Comparison of ENCODE assay signal across 16 mouse cellular contexts in the genomic region with DNA sequence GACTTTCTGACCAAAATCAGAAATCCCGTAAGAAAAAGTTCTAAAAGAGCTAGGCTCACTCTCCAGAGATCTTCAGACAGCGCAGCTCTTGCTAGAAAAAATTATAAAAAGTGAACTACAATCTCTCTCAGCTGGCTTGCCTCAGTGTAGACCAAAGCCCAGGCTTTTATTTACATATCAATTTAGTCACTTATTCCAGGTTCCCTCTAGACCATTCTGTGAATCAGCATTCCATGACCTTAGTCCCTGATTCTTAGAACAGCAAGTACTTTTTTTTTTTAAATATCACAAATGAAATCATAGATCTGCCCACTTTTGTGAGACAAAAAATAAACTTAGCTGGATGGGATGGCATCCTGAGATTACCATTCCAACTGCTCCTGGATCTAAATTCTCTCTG.
"Had no signal": no experiment of that assay in that cellular context is flagged by ENCODE, and none has a peak within 500 bp of the region (broad histone marks: within the 10 kb centered on the region; RNA-seq: fewer than 3 reads in every experiment).

No protein-coding gene starts in this region.

- ATAC-seq: lung, postnatal 0 days; midbrain, embryonic 15.5 days had no signal

- H3K4me3 ChIP-seq: lung, embryonic 15.5 days; megakaryocyte, embryonic 14.5 days; midbrain, embryonic 12.5 days; midbrain, embryonic 15.5 days; neural tube, embryonic 12.5 days; stomach, embryonic 15.5 days had no signal

- H3K4me2 ChIP-seq: lung, embryonic 15.5 days; midbrain, embryonic 12.5 days; midbrain, embryonic 15.5 days; neural tube, embryonic 12.5 days; stomach, embryonic 15.5 days had no signal

- H3K9ac ChIP-seq: lung, embryonic 15.5 days; midbrain, embryonic 12.5 days; midbrain, embryonic 15.5 days; neural tube, embryonic 12.5 days; stomach, embryonic 15.5 days had no signal

- H3K27me3 ChIP-seq: lung, embryonic 15.5 days; megakaryocyte, embryonic 14.5 days; midbrain, embryonic 12.5 days; midbrain, embryonic 15.5 days; neural tube, embryonic 12.5 days; stomach, embryonic 15.5 days had no signal

- DNase-seq: lung, adult 2 months; lung, postnatal 14 days; lung, postnatal 36 days; right cerebral cortex, postnatal 14 days; thymus, adult 2 months; thymus, postnatal 25 days; thymus, postnatal 4 days had no signal

- H3K27ac ChIP-seq: lung, embryonic 15.5 days; macrophage; midbrain, embryonic 12.5 days; midbrain, embryonic 15.5 days; neural tube, embryonic 12.5 days; stomach, embryonic 15.5 days; stomach, postnatal 0 days had no signal

- H3K9me3 ChIP-seq: lung, embryonic 15.5 days; midbrain, embryonic 12.5 days; stomach, embryonic 15.5 days had no signal

- H3K36me3 ChIP-seq: lung, embryonic 15.5 days; midbrain, embryonic 12.5 days; midbrain, embryonic 15.5 days; neural tube, embryonic 12.5 days; stomach, embryonic 15.5 days had no signal

- H3K4me1 ChIP-seq: lung, embryonic 15.5 days; megakaryocyte, embryonic 14.5 days; midbrain, embryonic 12.5 days; midbrain, embryonic 15.5 days; neural tube, embryonic 12.5 days; stomach, embryonic 15.5 days had no signal
